Mouse (Mus musculus) hindbrain, postnatal 0 days (tissue): ENCODE measurements around the gene Hcar1. TPM values are rescaled to one million over a fixed set of nuclear protein-coding genes. Genes with fewer than 3 reads are reported as not detected.

ENCODE experiments used
- ATAC-seq: fragments of 200-750 bp; cut with Nextera tagmentation; 2 replicates; pipeline ENCODE4 v1.8.0; 2017; ENCODE audit warnings: mild to moderate bottlenecking, moderate TSS enrichment, moderate library complexity
- DNase-seq: peaks from one replicate; pipeline ENCODE4 v3.0.0-alpha.2; 2015; ENCODE audit warnings: low spot score
- H3K27ac ChIP-seq: fragments of 300-500 bp; sonication (generic); 2 replicates; pipeline ENCODE4 v1.5.1; 2014; ENCODE audit warnings: mild to moderate bottlenecking
- H3K27me3 ChIP-seq: fragments of 300-500 bp; sonication (generic); 2 replicates; pipeline ENCODE4 v1.6.1; 2014; ENCODE audit warnings: low read length, mixed read lengths; ENCODE audit not compliant: insufficient read depth
- H3K36me3 ChIP-seq: fragments of 300-500 bp; sonication (generic); 2 replicates; pipeline ENCODE4 v1.6.1; 2014; ENCODE audit warnings: low read length, mixed read lengths; ENCODE audit not compliant: insufficient read depth
- H3K4me1 ChIP-seq: fragments of 300-500 bp; sonication (generic); 2 replicates; pipeline ENCODE4 v1.6.1; 2014; ENCODE audit warnings: antibody characterized with exemption, low read length, mixed read lengths; ENCODE audit not compliant: insufficient read depth
- H3K4me2 ChIP-seq: fragments of 300-500 bp; sonication (generic); 2 replicates; pipeline ENCODE4 v1.6.1; 2014; ENCODE audit warnings: low read depth, mild to moderate bottlenecking, low read length, moderate library complexity, mixed read lengths
- H3K4me3 ChIP-seq: fragments of 300-500 bp; sonication (generic); 2 replicates; pipeline ENCODE4 v1.5.1; 2014; ENCODE audit warnings: low read length
- H3K9ac ChIP-seq: fragments of 300-500 bp; sonication (generic); replicated peaks from 2 replicates; pipeline ENCODE4 v1.6.1; 2014; ENCODE audit warnings: mild to moderate bottlenecking, low read length, moderate library complexity, mixed read lengths
- H3K9me3 ChIP-seq: fragments of 300-500 bp; sonication (generic); 2 replicates; pipeline ENCODE4 v1.6.1; 2016; ENCODE audit warnings: low read length, mixed read lengths
- CTCF ChIP-seq: IDR thresholded peaks from 2 replicates; pipeline ENCODE4 v1.5.1; 2016; ENCODE audit warnings: antibody characterized with exemption, control low read depth, low read depth
- WGBS: fragments of 180-500 bp; shearing (Covaris S2); extraction: QIAGEN DNeasy Blood & Tissue Kit; methylation state at CpG from one replicate; pipeline ENCODE4 v1.1.7; 2014; 5-methylcytosine and 5-hydroxymethylcytosine counted together
- polyA plus RNA-seq: library from polyadenylated mRNA; unstranded; fragments of >200 nt; fragmentation: Nextera tagmentation; extraction: Ambion mirVana; gene quantifications from 2 replicates; pipeline ENCODE4 v1.2.1, GENCODE M21; 2015
- total RNA-seq: library from RNA; depleted of rRNA; stranded (reverse); fragments of >200 nt; gene quantifications from 2 replicates; pipeline ENCODE4 v1.2.3, GENCODE M21; 2014

The Hcar1 gene
- total and polyA plus RNA-seq, 2 experiments from 2014 or later, result 0.88 to 1.4 TPM

DNA sequence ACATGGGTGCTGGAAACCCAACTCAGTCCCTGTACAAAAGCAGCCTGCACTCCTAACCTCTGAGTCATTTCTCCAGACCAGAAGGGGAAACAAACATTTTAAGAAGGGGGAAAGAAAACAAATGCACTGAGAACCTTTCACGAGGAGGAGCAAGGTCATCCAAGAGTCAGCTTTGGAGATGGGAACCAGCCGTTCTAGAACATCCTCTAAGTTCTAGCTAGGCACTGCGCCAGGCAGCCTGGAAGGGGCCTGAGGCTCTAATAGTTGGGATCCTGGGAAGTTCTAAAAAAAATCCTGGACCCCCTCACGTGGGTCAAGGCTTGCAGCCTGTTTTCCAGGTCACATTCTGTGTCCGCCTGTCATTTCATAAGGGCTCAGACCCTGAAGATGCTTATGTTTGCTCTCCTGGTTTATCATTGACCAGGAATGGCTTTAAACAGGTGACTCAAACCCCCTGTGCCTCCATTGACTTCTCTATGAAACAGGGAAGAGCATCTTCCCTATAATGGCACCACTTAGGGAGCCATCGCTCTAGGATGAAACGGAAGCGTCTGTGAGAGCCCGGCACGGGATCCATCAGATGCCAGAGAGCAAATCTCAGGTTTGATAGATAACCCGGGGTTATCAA lies 25.8 kb downstream of the Hcar1 start:
- H3K36me3 ChIP-seq, result no peaks in the 10 kb centered on the region
- 87% methylated on average over 11 of the region's 11 CpGs for WGBS
- H3K4me3 ChIP-seq, result no peak overlapping the region

DNA sequence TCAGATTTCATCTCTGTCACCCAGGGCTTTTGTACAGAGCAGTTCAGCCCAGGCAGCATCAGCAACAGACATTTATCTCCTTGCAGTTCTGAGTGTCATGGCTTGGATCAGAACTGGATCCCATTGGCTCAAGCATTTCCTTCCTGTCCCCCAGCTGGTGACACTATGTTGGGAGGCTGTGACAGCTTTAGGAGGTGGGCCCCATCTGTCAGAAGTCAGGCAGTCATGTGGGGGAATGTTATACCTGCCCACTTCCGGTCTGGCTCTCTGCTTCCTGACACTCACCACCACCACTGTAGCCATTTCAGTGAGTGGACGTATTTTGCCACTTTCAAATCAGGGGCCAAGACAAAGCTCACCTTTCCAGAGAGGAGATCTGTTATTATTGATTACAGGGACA lies 28.4 kb downstream of the Hcar1 start:
- H3K9ac ChIP-seq, result no peak overlapping the region
- no peaks in the 10 kb centered on the region for H3K9me3 ChIP-seq
- H3K4me3 ChIP-seq, result no peak overlapping the region
- WGBS, result 70% methylated on average over 2 of the region's 2 CpGs
- no peak overlapping the region for H3K27ac ChIP-seq
- no peak for DNase-seq
- ATAC-seq, result no peak
- no peaks in the 10 kb centered on the region for H3K27me3 ChIP-seq
- no peak for TF ChIP-seq CTCF
- no peaks in the 10 kb centered on the region for H3K36me3 ChIP-seq
- H3K4me1 ChIP-seq, result no peaks in the 10 kb centered on the region
- no peak overlapping the region for H3K4me2 ChIP-seq

More for the DNA sequence above, 25.8 kb downstream of the Hcar1 start:
- no peak for TF ChIP-seq CTCF
- Histone ChIP-seq H3K27me3 (no peaks in the 10 kb centered on the region), H3K9me3 (no peaks in the 10 kb centered on the region), H3K9ac (no peak overlapping the region), H3K4me2 (no peak overlapping the region), H3K27ac (no peak overlapping the region), H3K4me1 (no peaks in the 10 kb centered on the region)
- no peak for ATAC-seq
- DNase-seq, result no peak

DNA sequence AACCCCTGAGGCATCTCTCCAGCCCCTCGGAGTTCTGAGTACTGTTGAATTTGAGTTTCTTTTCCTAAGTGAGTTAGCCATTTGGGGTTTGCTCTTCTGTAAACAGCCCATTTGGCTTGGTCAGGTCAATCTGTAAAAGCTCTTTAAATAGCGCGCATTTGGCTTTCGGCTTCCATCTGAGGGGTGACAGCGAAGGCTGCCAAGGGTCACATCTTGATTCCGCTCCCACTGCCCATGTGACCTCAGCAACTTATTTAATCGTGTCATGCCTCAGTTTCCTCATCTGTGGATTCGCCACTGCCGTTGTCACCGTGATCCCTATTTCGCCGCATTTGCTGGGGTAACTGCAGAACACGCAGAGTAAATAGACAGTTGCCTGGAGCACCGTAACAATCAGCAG lies 35.5 kb downstream of the Hcar1 start:
- Histone ChIP-seq H3K4me3 (no peak overlapping the region), H3K9me3 (no peaks in the 10 kb centered on the region), H3K4me1 (no peaks in the 10 kb centered on the region), H3K27ac (no peak overlapping the region), H3K9ac (no peak overlapping the region), H3K36me3 (no peaks in the 10 kb centered on the region), H3K27me3 (no peaks in the 10 kb centered on the region), H3K4me2 (no peak overlapping the region)
- 84% methylated on average over 14 of the region's 14 CpGs for WGBS
- no peak for DNase-seq
- no peak for ATAC-seq
- TF ChIP-seq CTCF, result no peak

DNA sequence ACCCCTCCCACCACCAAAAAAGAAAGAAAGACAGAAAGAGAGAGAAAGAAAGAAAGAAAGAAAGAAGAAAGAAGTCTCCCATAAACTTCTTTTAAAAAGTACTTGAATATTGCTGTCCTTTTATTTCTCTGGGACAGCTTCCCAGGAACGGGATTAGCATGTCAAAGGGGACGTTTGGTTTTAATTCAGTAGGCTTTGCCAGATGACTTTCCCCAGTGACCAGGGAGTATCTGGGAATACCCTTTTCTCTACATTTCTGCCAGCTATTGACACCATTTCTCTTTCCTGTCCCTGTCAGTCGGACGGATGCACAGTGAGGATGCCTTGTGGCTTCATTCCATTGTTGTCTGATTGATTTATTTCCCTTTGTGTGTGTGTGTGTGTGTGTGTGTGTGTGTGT lies 36.0 kb downstream of the Hcar1 start:
- DNase-seq, result peak; percentile 46
- no peak for TF ChIP-seq CTCF
- WGBS, result 21% methylated on average over 4 of the region's 4 CpGs

DNA sequence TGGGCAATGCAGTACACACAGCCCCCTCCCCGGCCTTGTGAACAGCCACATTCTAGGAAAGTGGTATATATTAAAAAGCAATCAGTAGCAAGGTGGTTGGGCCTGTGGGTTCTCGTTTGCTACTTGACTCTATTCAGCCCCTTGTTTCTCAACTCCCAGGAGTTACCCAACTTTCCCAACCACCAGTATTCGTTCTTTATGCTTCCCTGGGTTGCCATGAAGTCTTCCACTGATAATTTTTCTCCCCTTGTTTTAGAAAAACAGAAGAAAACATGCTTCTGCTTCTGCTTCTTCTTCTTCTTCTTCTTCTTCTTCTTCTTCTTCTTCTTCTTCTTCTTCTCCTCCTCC lies 36.9 kb downstream of the Hcar1 start:
- H3K4me2 ChIP-seq, result no peak overlapping the region
- DNase-seq, result no peak
- 80% methylated on average over 3 of the region's 3 CpGs for WGBS

More for the DNA sequence above, 36.0 kb downstream of the Hcar1 start:
- no peak overlapping the region for H3K9ac ChIP-seq
- H3K27ac ChIP-seq, result no peak overlapping the region
- H3K9me3 ChIP-seq, result no peaks in the 10 kb centered on the region
- H3K4me3 ChIP-seq, result no peak overlapping the region
- H3K36me3 ChIP-seq, result no peaks in the 10 kb centered on the region
- H3K4me2 ChIP-seq, result no peak overlapping the region
- no peaks in the 10 kb centered on the region for H3K27me3 ChIP-seq
- ATAC-seq, result no peak
- H3K4me1 ChIP-seq, result no peaks in the 10 kb centered on the region

DNA sequence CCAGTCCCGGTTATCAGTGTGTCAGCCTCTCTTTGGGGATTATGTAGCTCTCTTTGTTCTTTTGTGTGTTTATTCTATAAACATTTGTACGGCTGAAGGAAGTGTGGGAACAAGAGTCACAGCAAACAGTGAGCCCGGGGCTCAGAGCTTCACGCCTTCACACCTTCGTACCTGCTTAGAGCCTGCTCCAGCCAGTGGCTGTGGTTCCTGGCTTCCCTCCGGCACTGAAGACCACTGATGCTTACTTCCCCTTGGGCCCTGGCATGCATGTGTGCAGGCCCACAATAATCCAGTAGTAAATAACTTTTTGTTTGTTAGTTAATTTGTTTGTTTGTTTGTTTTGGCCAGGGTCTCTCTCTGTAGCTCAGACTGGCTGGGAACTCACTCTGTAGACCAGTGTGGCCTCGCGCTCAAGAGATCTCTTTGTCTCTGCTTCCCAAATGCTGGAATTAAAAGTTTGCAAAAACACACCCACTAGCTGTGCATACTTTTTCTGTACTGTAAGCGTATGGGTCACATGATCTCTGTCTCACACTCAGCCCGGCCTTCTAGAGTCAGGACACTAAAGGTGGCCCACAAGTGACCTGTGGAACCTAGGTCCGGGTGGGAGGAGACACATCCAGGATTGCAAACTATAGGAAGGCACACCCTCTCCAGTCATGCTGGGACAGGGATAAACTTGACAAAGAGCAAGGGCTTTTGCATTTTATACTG lies 37.4 kb downstream of the Hcar1 start:
- H3K9me3 ChIP-seq, result no peaks in the 10 kb centered on the region
- no peak overlapping the region for H3K27ac ChIP-seq
- DNase-seq, result no peak
- H3K9ac ChIP-seq, result no peak overlapping the region
- 64% methylated on average over 11 of the region's 11 CpGs for WGBS
- no peaks in the 10 kb centered on the region for H3K36me3 ChIP-seq
- no peak overlapping the region for H3K4me2 ChIP-seq
- ATAC-seq, result no peak
- no peak for TF ChIP-seq CTCF
- H3K27me3 ChIP-seq, result no peaks in the 10 kb centered on the region
- no peaks in the 10 kb centered on the region for H3K4me1 ChIP-seq
- H3K4me3 ChIP-seq, result no peak overlapping the region

More for the DNA sequence above, 36.9 kb downstream of the Hcar1 start:
- TF ChIP-seq CTCF, result no peak
- no peak for ATAC-seq
- no peak overlapping the region for H3K9ac ChIP-seq
- H3K4me1 ChIP-seq, result no peaks in the 10 kb centered on the region
- H3K4me3 ChIP-seq, result no peak overlapping the region
- H3K27me3 ChIP-seq, result no peaks in the 10 kb centered on the region
- H3K27ac ChIP-seq, result no peak overlapping the region
- H3K9me3 ChIP-seq, result no peaks in the 10 kb centered on the region
- no peaks in the 10 kb centered on the region for H3K36me3 ChIP-seq

GRCm38 (mm10) chr5:123837371-123837770 lies 42.4 kb downstream of the Hcar1 start:
- no peaks in the 10 kb centered on the region for H3K9me3 ChIP-seq
- no peaks in the 10 kb centered on the region for H3K36me3 ChIP-seq
- no peaks in the 10 kb centered on the region for H3K27me3 ChIP-seq
- no peak for DNase-seq
- H3K9ac ChIP-seq, result no peak overlapping the region
- no peak for TF ChIP-seq CTCF
- WGBS, result 42% methylated on average over 4 of the region's 4 CpGs
- no peak overlapping the region for H3K27ac ChIP-seq
- H3K4me2 ChIP-seq, result no peak overlapping the region
- ATAC-seq, result no peak
- no peaks in the 10 kb centered on the region for H3K4me1 ChIP-seq
- H3K4me3 ChIP-seq, result no peak overlapping the region
